Mouse (Mus musculus) erythroblast, embryonic 14.5 days (primary cell): ENCODE data around the gene Nrxn2. TPM values are rescaled to one million over a fixed set of nuclear protein-coding genes. Genes with fewer than 3 reads are reported as not detected.

Source experiments
- H3K27me3 ChIP-seq: 2 replicates; pipeline ENCODE4 v1.6.1; 2012; ENCODE audit warnings: inconsistent platforms; ENCODE audit not compliant: control insufficient read depth
- H3K36me3 ChIP-seq: 2 replicates; pipeline ENCODE4 v1.6.1; 2012; ENCODE audit warnings: mild to moderate bottlenecking, inconsistent platforms; ENCODE audit not compliant: control insufficient read depth
- H3K4me1 ChIP-seq: 2 replicates; pipeline ENCODE4 v1.6.1; 2012; ENCODE audit warnings: inconsistent platforms; ENCODE audit not compliant: control insufficient read depth
- H3K4me3 ChIP-seq: replicated peaks from 2 replicates; pipeline ENCODE3; 2012; ENCODE audit warnings: moderate library complexity, mild to moderate bottlenecking, inconsistent platforms
- H3K9me3 ChIP-seq: 2 replicates; pipeline ENCODE4 v1.6.1; 2012; ENCODE audit warnings: low read length, inconsistent platforms, mixed read lengths; ENCODE audit not compliant: control insufficient read depth
- GATA1 ChIP-seq: IDR thresholded peaks from 2 replicates; pipeline ENCODE4 v1.6.1; 2012; ENCODE audit warnings: low read length, inconsistent platforms, mixed read lengths
- TAL1 ChIP-seq: IDR thresholded peaks from 3 replicates; pipeline ENCODE4 v1.6.1; 2012; ENCODE audit warnings: low read length, inconsistent platforms, mixed read lengths
- polyA plus RNA-seq: library from polyadenylated mRNA; stranded (reverse); fragments of >175 nt; gene quantifications from 2 replicates; pipeline ENCODE4 v1.2.3, GENCODE M21; 2012

Nrxn2 gene
- polyA plus RNA-seq, 1 experiment = 0.03 TPM

- H3K36me3 ChIP-seq = no peaks in the 10 kb centered on the region
- TF ChIP-seq TAL1 (no peak), GATA1 (no peak)
- peaks cover 2% of the 10 kb centered on the region; the same call in 1 of the 2 replicates for H3K4me1 ChIP-seq
- peaks cover 80% of the 10 kb centered on the region for H3K27me3 ChIP-seq
- H3K4me3 ChIP-seq = no peak overlapping the region
- H3K9me3 ChIP-seq = peaks cover 3% of the 10 kb centered on the region; the same call in 1 of the 2 replicates
Measured at GRCm38 (mm10) chr19:6427653-6428434, 9.3 kb downstream of the Nrxn2 start.

GRCm38 (mm10) chr19:6428501-6429200, 10.1 kb downstream of the Nrxn2 start:
- Histone ChIP-seq H3K4me3 (no peak overlapping the region), H3K9me3 (peaks cover 3% of the 10 kb centered on the region; the same call in 1 of the 2 replicates), H3K4me1 (peaks cover 2% of the 10 kb centered on the region; the same call in 1 of the 2 replicates), H3K27me3 (peaks cover 77% of the 10 kb centered on the region), H3K36me3 (no peaks in the 10 kb centered on the region)
- TF ChIP-seq GATA1 (no peak), TAL1 (no peak)

GRCm38 (mm10) chr19:6443016-6443415, 24.5 kb downstream of the Nrxn2 start:
- Histone ChIP-seq H3K4me3 (no peak overlapping the region), H3K36me3 (no peaks in the 10 kb centered on the region), H3K4me1 (peaks cover 6% of the 10 kb centered on the region), H3K27me3 (peaks cover 23% of the 10 kb centered on the region), H3K9me3 (no peaks in the 10 kb centered on the region)
- TF ChIP-seq TAL1 (no peak), GATA1 (no peak)

- Histone ChIP-seq H3K9me3 (no peaks in the 10 kb centered on the region), H3K27me3 (peaks cover 25% of the 10 kb centered on the region), H3K4me3 (no peak overlapping the region), H3K4me1 (peaks cover 19% of the 10 kb centered on the region), H3K36me3 (no peaks in the 10 kb centered on the region)
- no peak for TF ChIP-seq GATA1
- TF ChIP-seq TAL1 = no peak
Measured at GRCm38 (mm10) chr19:6445761-6446423, 27.4 kb downstream of the Nrxn2 start.

- TF ChIP-seq GATA1 (no peak), TAL1 (no peak)
- H3K9me3 ChIP-seq = no peaks in the 10 kb centered on the region
- H3K36me3 ChIP-seq = no peaks in the 10 kb centered on the region
- peaks cover 25% of the 10 kb centered on the region for H3K27me3 ChIP-seq
- H3K4me1 ChIP-seq = peaks cover 19% of the 10 kb centered on the region
- no peak overlapping the region for H3K4me3 ChIP-seq
Measured at GRCm38 (mm10) chr19:6446736-6447437, 28.4 kb downstream of the Nrxn2 start.

- TF ChIP-seq GATA1 = no peak
- no peak for TF ChIP-seq TAL1
- Histone ChIP-seq H3K27me3 (peaks cover 22% of the 10 kb centered on the region), H3K36me3 (no peaks in the 10 kb centered on the region)
Measured at GRCm38 (mm10) chr19:6448752-6449151, 30.2 kb downstream of the Nrxn2 start.

GRCm38 (mm10) chr19:6449841-6450240, 31.3 kb downstream of the Nrxn2 start:
- H3K4me1 ChIP-seq = peaks cover 17% of the 10 kb centered on the region
- H3K4me3 ChIP-seq = no peak overlapping the region
- H3K27me3 ChIP-seq = peaks cover 22% of the 10 kb centered on the region
- no peaks in the 10 kb centered on the region for H3K9me3 ChIP-seq
- H3K36me3 ChIP-seq = no peaks in the 10 kb centered on the region
- TF ChIP-seq TAL1 = no peak
- TF ChIP-seq GATA1 = no peak

More at GRCm38 (mm10) chr19:6448752-6449151, 30.2 kb downstream of the Nrxn2 start:
- H3K9me3 ChIP-seq = no peaks in the 10 kb centered on the region
- peaks cover 19% of the 10 kb centered on the region for H3K4me1 ChIP-seq
- peak overlapping the region; percentile 59 for H3K4me3 ChIP-seq

GRCm38 (mm10) chr19:6452030-6452494, 33.5 kb downstream of the Nrxn2 start:
- H3K36me3 ChIP-seq = no peaks in the 10 kb centered on the region
- no peak overlapping the region for H3K4me3 ChIP-seq
- TF ChIP-seq GATA1 (no peak), TAL1 (no peak)
- H3K27me3 ChIP-seq = peaks cover 13% of the 10 kb centered on the region
- peaks cover 16% of the 10 kb centered on the region for H3K4me1 ChIP-seq
- H3K9me3 ChIP-seq = no peaks in the 10 kb centered on the region
